Mouse (Mus musculus): ENCODE measurements at regions not wholly inside any gene's neighbourhood (a gene's known extent, or its start where the extent isn't known, plus 50 kb on each side); places are given as distances from the start of the nearest gene placed in this dataset.

DNA sequence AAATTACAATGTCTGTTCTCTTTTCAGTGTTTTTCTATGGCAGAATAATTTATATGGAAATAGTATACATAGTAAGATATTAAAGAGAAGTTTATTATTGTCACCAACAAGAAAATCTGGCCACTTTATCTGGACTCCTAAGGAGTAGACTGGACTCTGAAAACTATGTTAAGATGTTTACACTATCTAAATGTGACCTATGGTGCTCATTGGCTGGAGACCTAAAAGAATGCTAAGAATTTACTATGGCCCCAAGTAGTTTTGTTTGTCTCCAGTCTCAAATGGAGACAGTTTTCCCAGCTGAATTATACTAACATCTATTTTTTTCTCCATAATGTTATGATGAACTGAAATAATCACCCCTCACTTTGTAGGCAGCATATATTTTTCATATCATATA is 421.3 kb upstream of the Gm9747 start:
- TF ChIP-seq CTCF (IDR thresholded peaks at IDR 0.05; ENCODE audit: borderline replicate concordance, extremely low read depth, insufficient read depth, insufficient read length), result no peak
- no peak for TF ChIP-seq POLR2A (IDR thresholded peaks at IDR 0.05; ENCODE audit: borderline replicate concordance, extremely low read depth, insufficient read depth, insufficient read length, poor library complexity, severe bottlenecking)
